Mouse (Mus musculus) fat pad, adult 2 months (tissue): ENCODE measurements around the gene Tmem25.
"Not testable (repeated sequence)": the region's sequence is repeated elsewhere in the genome, so short reads cannot be mapped to it uniquely, and the experiment has no call there.

ENCODE experiments used
- DNase-seq: peaks from one replicate; pipeline ENCODE4 v3.0.0-alpha.2; 2011; ENCODE audit warnings: low read depth, low spot score; ENCODE audit errors: extremely low read depth

Gene Tmem25

GRCm38 (mm10) chr9:44772750-44773651 lies 26.1 kb downstream of the Tmem25 start:
- DNase-seq, result peak; percentile 52

- no peak for DNase-seq
Observed at GRCm38 (mm10) chr9:44772392-44772749, 26.7 kb downstream of the Tmem25 start.

- DNase-seq, result no peak
Observed at GRCm38 (mm10) chr9:44771376-44771775, 27.7 kb downstream of the Tmem25 start.

GRCm38 (mm10) chr9:44768029-44768394 lies 31.1 kb downstream of the Tmem25 start:
- not testable (repeated sequence) for DNase-seq

- DNase-seq, result no peak
Observed at GRCm38 (mm10) chr9:44767101-44768028, 31.7 kb downstream of the Tmem25 start, which contains the start of the genes Arcn1 and Ift46. TSS of gene Arcn1 (minus strand) at chr9:44767845. TSS of gene Ift46 (plus strand) at chr9:44767908.

GRCm38 (mm10) chr9:44760873-44761272 lies 38.2 kb downstream of the Tmem25 start:
- no peak for DNase-seq

- DNase-seq, result no peak
Observed at GRCm38 (mm10) chr9:44748473-44748872, 50.6 kb downstream of the Tmem25 start.

GRCm38 (mm10) chr9:44747341-44747740 lies 51.8 kb downstream of the Tmem25 start:
- DNase-seq, result no peak

GRCm38 (mm10) chr9:44746666-44747065 lies 52.4 kb downstream of the Tmem25 start:
- DNase-seq, result no peak

GRCm38 (mm10) chr9:44745371-44745770 lies 53.7 kb downstream of the Tmem25 start:
- no peak for DNase-seq
